Mouse (Mus musculus) kidney, adult 11 months (tissue): ENCODE results near the gene Pik3r5.

Experiments
- DNase-seq: peaks from one replicate; pipeline ENCODE4 v3.0.0; 2022

The Pik3r5 gene

GRCm38 (mm10) chr11:68401428-68401827 lies 30.5 kb upstream of the Pik3r5 start:
- DNase-seq: no peak

- DNase-seq: no peak
Measured at GRCm38 (mm10) chr11:68404185-68404584, 27.7 kb upstream of the Pik3r5 start.

GRCm38 (mm10) chr11:68405576-68405975 lies 26.3 kb upstream of the Pik3r5 start:
- no peak for DNase-seq

GRCm38 (mm10) chr11:68407266-68407926 lies 24.5 kb upstream of the Pik3r5 start:
- no peak for DNase-seq

GRCm38 (mm10) chr11:68408127-68408526 lies 23.8 kb upstream of the Pik3r5 start:
- peak; percentile 57 for DNase-seq

GRCm38 (mm10) chr11:68417001-68417400 lies 14.9 kb upstream of the Pik3r5 start:
- DNase-seq: no peak

- no peak for DNase-seq
Measured at GRCm38 (mm10) chr11:68417831-68418230, 14.1 kb upstream of the Pik3r5 start.

GRCm38 (mm10) chr11:68425492-68426315 lies 6.2 kb upstream of the Pik3r5 start:
- DNase-seq: no peak

GRCm38 (mm10) chr11:68427083-68427570 lies 4.8 kb upstream of the Pik3r5 start:
- DNase-seq: no peak

GRCm38 (mm10) chr11:68430662-68431061 lies 1.3 kb upstream of the Pik3r5 start:
- DNase-seq: no peak

- DNase-seq: no peak
Measured at GRCm38 (mm10) chr11:68432361-68433021, 570 bp downstream of the Pik3r5 start.

- no peak for DNase-seq
Measured at GRCm38 (mm10) chr11:68433534-68433933, 1.6 kb downstream of the Pik3r5 start.

GRCm38 (mm10) chr11:68434697-68435096 lies 2.8 kb downstream of the Pik3r5 start:
- no peak for DNase-seq

GRCm38 (mm10) chr11:68435601-68436000 lies 3.7 kb downstream of the Pik3r5 start:
- DNase-seq: no peak

GRCm38 (mm10) chr11:68436376-68436775 lies 4.5 kb downstream of the Pik3r5 start:
- no peak for DNase-seq

GRCm38 (mm10) chr11:68440100-68440499 lies 8.2 kb downstream of the Pik3r5 start:
- no peak for DNase-seq

GRCm38 (mm10) chr11:68440965-68441364 lies 9.0 kb downstream of the Pik3r5 start:
- no peak for DNase-seq

- DNase-seq: no peak
Measured at GRCm38 (mm10) chr11:68442346-68442745, 10.4 kb downstream of the Pik3r5 start.

- DNase-seq: no peak
Measured at GRCm38 (mm10) chr11:68442983-68443638, 11.2 kb downstream of the Pik3r5 start.

GRCm38 (mm10) chr11:68445901-68446300 lies 14.0 kb downstream of the Pik3r5 start:
- DNase-seq: no peak

GRCm38 (mm10) chr11:68446547-68446946 lies 14.6 kb downstream of the Pik3r5 start:
- DNase-seq: no peak

GRCm38 (mm10) chr11:68447242-68447641 lies 15.3 kb downstream of the Pik3r5 start:
- DNase-seq: no peak

GRCm38 (mm10) chr11:68448356-68448755 lies 16.4 kb downstream of the Pik3r5 start:
- no peak for DNase-seq
